Mouse (Mus musculus): ENCODE data around the gene Irx5. TPM values are rescaled to one million over a fixed set of nuclear protein-coding genes. Genes with fewer than 3 reads are reported as not detected.

Gene Irx5
- total RNA-seq, 2 experiments from 2014 or later: 0.14 TPM; not detected in 1

DNA sequence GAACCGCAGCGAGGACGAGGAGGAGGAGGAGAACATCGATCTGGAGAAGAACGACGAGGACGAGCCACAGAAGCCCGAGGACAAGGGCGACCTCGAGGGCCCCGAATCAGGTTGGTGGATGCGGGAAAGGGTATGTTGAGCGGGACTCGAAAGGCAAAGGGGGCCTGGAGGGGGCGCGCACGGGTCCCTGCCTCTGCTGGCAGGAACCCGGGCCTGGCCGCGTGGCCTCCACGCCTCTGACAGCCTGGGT, 2.3 kb downstream of the Irx5 start:
- DNase-seq (ENCODE audit: extremely low spot score in 1 of 2, low spot score in 1 of 2): no peak

DNA sequence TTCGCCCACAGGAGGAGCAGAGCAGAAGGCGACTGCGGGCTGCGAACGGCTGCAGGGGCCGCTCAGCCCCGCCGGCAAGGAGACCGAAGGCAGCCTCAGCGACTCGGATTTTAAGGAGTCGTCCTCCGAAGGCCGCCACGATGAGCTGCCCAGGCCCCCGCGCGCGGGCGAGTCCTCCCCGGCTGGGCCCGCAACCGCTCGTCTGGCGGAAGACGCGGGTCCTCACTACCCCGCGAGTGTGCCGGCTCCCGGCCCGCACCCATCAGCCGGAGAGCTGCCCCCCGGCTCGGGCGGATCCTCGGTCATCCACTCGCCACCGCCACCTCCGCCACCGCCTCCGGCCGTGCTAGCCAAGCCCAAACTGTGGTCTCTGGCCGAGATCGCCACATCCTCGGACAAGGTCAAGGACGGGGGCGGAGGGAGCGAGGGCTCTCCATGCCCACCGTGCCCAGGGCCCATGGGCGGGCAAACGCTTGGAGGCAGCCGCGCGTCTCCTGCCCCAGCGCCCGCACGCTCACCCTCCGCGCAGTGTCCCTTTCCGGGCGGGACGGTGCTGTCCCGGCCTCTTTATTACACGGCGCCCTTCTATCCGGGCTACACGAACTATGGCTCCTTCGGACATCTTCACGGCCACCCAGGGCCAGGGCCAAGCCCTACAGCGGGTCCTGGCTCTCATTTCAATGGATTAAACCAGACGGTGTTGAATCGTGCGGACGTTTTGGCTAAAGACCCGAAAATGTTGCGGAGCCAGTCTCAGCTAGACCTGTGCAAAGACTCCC, 2.8 kb downstream of the Irx5 start:
- DNase-seq (ENCODE audit: extremely low spot score in 1 of 2, low spot score in 1 of 2): no peak

- peak in 1 of 2 experiments; percentile 15 for DNase-seq (ENCODE audit: extremely low spot score in 1 of 2, low spot score in 1 of 2)
Observed at GRCm38 (mm10) chr8:92361546-92362351, 4.3 kb downstream of the Irx5 start.

- no peak for DNase-seq (ENCODE audit: extremely low spot score in 1 of 2, low spot score in 1 of 2)
Observed at GRCm38 (mm10) chr8:92362396-92363115, 5.1 kb downstream of the Irx5 start.

- DNase-seq (ENCODE audit: extremely low spot score in 1 of 2, low spot score in 1 of 2): no peak
Observed at GRCm38 (mm10) chr8:92363217-92364147, 6.1 kb downstream of the Irx5 start.

DNA sequence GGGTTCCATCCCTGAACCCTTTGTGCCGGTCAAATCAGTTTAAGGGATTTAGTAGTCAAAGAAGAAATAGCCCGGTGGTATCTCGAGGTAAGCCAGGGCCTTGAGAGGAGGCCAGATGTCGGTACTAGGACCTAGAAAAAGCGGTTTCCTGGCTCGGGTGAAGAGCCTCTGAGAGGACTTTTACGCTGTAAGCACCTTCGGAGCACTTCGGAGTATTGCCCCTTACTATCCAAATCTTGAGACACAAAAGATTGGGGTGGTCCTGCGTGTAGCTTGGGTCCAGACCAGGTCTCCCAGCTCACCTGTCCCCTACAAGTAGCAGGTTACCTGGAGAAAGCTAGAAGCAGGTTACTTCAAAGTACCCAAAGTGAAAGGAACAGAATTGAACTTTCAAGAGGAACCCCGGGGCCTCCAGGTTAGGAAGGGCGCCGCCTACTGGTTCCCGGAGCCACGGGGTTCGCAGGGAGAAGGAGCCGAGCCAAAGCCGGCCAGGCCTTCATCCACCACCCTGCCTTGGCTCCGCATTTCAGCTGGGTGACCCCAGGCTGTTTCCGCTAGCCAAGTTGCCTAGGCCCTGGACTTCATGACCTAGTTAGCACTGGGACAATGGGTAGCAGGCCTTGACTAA, 6.8 kb downstream of the Irx5 start:
- DNase-seq (ENCODE audit: extremely low spot score in 1 of 2, low spot score in 1 of 2): peak in 1 of 2 experiments; percentile 37

DNA sequence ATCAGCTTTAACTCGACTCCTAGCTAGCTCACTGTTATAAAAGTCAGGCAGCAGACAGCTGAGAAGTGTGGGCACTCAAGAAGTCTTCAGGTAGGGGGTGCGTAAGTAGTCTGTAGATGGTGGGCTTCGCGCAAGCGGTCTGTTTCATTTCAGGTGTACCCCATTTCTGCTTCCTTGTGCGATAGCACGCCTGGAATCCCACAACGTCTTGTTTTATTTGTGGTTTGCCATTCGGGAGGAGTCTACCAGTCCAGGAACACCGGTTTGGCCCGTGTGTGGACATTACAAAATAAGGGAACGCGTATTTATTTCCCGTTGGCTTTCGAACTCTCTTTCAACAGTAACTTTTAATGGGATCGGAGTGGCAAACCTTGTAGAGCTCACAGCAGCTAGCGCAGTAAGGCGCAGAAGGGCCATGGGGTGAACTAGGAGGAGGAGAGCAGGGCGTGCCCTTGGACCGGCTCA, 7.4 kb downstream of the Irx5 start:
- DNase-seq (ENCODE audit: extremely low spot score in 1 of 2, low spot score in 1 of 2): peak in 1 of 2 experiments; percentile 13

- peak in 1 of 2 experiments; percentile 28 for DNase-seq (ENCODE audit: extremely low spot score in 1 of 2, low spot score in 1 of 2)
Observed at GRCm38 (mm10) chr8:92365241-92365943, 8.0 kb downstream of the Irx5 start.

- no peak for DNase-seq (ENCODE audit: extremely low spot score in 1 of 2, low spot score in 1 of 2)
Observed at GRCm38 (mm10) chr8:92365944-92366735, 8.7 kb downstream of the Irx5 start.

GRCm38 (mm10) chr8:92366736-92367267, 9.4 kb downstream of the Irx5 start:
- peak in 1 of 2 experiments; percentile 31 for DNase-seq (ENCODE audit: extremely low spot score in 1 of 2, low spot score in 1 of 2)

- no peak for DNase-seq (ENCODE audit: extremely low spot score in 1 of 2, low spot score in 1 of 2)
Observed at GRCm38 (mm10) chr8:92379524-92379923, 22.1 kb downstream of the Irx5 start.

GRCm38 (mm10) chr8:92380571-92380970, 23.1 kb downstream of the Irx5 start:
- DNase-seq (ENCODE audit: extremely low spot score in 1 of 2, low spot score in 1 of 2): no peak

DNA sequence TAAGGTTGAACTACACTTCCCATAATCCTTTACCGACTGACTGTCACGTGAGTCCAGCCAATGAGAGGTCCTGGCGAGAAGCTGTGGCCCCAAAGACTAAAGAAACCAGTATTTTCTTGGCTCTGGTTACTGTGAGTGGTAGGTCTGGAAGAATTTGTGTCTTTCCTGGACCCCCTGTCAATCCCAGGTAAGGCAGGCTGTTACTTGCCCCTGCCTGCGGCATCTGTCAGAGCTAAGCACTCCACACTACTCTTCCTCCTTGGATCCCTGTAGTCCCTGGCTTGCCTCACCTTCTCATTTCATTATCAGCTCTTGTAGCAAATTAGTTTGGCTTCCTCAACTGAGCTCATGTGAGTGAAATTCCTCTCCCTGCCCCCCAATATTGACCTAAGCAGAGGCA, 30.5 kb downstream of the Irx5 start:
- no peak for DNase-seq (ENCODE audit: extremely low spot score in 1 of 2, low spot score in 1 of 2)

- no peak for DNase-seq (ENCODE audit: extremely low spot score in 1 of 2, low spot score in 1 of 2)
Observed at GRCm38 (mm10) chr8:92404218-92404617, 46.8 kb downstream of the Irx5 start.

- no peak for DNase-seq (ENCODE audit: extremely low spot score in 1 of 2, low spot score in 1 of 2)
Observed at GRCm38 (mm10) chr8:92408092-92408491, 50.7 kb downstream of the Irx5 start.

DNA sequence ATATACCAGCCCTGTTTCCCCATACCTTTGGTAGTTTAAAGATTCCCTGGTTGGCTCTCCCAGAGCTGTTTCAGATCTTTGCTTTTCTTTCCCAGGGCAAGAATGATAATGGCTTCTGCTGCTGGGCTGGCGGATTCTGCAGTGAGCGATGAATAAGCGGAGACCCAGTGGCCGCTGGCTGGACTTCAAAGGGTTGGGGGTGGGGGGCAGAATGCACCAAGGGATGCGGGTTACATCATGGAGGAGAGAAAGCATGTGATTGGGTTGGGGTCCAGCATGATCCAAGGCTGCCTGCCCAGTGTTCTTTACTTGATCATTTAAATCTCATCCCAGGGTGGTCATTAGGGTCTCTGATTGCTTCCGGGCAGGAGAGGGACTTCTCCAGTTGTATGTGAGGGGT, 56.2 kb downstream of the Irx5 start:
- no peak for DNase-seq (ENCODE audit: extremely low spot score in 1 of 2, low spot score in 1 of 2)

DNA sequence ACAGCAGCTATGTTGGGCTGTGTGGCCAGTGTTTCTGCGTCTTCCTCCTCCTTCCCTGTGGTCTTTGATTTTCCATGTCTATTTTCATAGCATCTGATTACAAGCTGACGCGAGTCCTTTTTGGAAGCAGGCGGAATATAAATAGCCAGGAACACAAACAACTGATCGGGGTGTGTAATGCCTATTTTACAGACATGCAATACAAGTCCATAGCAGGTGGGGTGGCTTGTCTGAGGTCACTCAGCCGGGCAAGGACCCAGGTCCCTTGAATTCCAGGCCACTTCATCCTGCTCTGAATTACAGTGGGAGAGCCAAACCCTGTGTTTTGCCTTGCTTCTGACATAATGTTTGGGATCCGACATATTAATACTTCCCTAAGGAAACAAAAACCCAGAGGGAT, 63.2 kb downstream of the Irx5 start:
- DNase-seq (ENCODE audit: extremely low spot score in 1 of 2, low spot score in 1 of 2): no peak

Data from layer of hippocampus, postnatal 25 days (tissue).